Mouse (Mus musculus) left cerebral cortex, adult 8-10 months (tissue): ENCODE results near the gene Olfr1314. TPM values are rescaled to one million over a fixed set of nuclear protein-coding genes. Genes with fewer than 3 reads are reported as not detected.

Experiments
- DNase-seq, 2 experiments: peaks; one replicate each; pipeline ENCODE4 v3.0.0; 2022; ENCODE audit warnings: low spot score in 2 of 2
- total RNA-seq, 4 experiments: library from RNA; stranded (reverse); gene quantifications; 2 replicates each; pipeline ENCODE4 v1.2.4; 2022

Olfr1314 gene
- not detected for total RNA-seq

DNA sequence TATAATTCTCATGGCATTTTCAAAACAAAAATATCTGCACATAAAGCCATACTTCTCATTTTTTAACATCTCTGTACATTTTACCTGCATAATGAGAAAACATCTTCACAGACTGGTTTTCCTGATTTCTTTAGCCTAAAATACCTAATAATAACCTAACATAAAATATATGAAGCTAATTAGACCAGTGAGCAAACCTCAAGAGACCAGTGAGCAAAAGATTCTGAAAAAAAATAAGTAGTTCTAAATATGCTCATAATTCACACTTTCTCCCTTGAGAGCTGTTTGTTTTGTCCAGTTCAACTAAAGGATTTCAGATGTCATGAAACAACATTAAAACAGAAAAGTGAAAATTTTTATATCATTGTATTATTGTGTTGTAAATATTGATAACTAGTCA lies at the start of gene Olfr1314:
Gene Olfr1314, minus strand, starts transcription at position 101 of the 400 bp plus-strand sequence.
- no peak for DNase-seq

DNA sequence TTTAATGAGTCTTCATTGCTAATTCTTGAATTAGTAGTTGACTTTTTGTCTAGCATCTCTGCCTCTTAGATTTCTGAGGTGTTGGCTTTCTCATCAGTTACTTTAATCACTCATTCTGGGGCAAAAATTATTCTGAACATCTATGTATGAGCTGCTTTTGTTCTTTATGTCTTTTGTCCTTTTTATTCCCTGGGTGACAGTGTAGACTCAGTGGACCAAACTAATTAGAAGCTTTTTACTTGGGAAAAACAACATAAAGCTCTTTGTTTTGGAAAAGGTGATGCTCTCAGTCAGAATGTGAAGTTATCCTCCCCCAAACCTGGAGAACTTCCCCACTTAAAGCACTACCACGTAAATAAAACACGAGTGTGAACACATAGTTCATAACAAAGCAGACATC lies 43.4 kb upstream of the Olfr1314 start, which contains the start of gene Olfr1317:
Gene Olfr1317, plus strand, starts transcription at position 301 of the 400 bp plus-strand sequence.
- no peak for DNase-seq

- DNase-seq, result no peak
Measured at GRCm38 (mm10) chr2:112134877-112135276, 38.3 kb upstream of the Olfr1314 start, which contains the start of gene Olfr1316. TSS of gene Olfr1316 (minus strand) at chr2:112134977.

- DNase-seq, result no peak
Measured at GRCm38 (mm10) chr2:112115340-112115739, 18.8 kb upstream of the Olfr1314 start, which contains the start of gene Olfr1315-ps1. TSS of gene Olfr1315-ps1 (minus strand) at chr2:112115440.

GRCm38 (mm10) chr2:112077743-112078142 lies 18.8 kb downstream of the Olfr1314 start, which contains the start of gene Olfr1313:
TSS of gene Olfr1313 (minus strand) at chr2:112077843.
- DNase-seq, result no peak

GRCm38 (mm10) chr2:112050138-112050537 lies 46.4 kb downstream of the Olfr1314 start, which contains the start of gene Olfr1312:
TSS of gene Olfr1312 (minus strand) at chr2:112050238.
- DNase-seq, result no peak

Other genes starting within 250 kb of the Olfr1314 start
- gene Olfr1305, start 219.6 kb downstream of the Olfr1314 start, total RNA-seq, result not detected
- not detected for gene Olfr1306, start 180.5 kb downstream of the Olfr1314 start, total RNA-seq
- under 1 TPM; 0.02 to 0.04 (median 0.03) TPM for gene Olfr1307, start 147.3 kb downstream of the Olfr1314 start, total RNA-seq
- gene Olfr1308, start 131.8 kb downstream of the Olfr1314 start, total RNA-seq, result not detected
- not detected for gene Olfr1309, start 106.5 kb downstream of the Olfr1314 start, total RNA-seq
- gene Olfr1310, start 84.1 kb downstream of the Olfr1314 start, total RNA-seq, result not detected
- not detected for gene Olfr1311, start 72.4 kb downstream of the Olfr1314 start, total RNA-seq
- not detected for gene Olfr1312, start 46.5 kb downstream of the Olfr1314 start, total RNA-seq
- not detected for gene Olfr1313, start 18.9 kb downstream of the Olfr1314 start, total RNA-seq
- gene Olfr1315-ps1, start 18.7 kb upstream of the Olfr1314 start, total RNA-seq, result not detected
- not detected for gene Olfr1316, start 38.2 kb upstream of the Olfr1314 start, total RNA-seq
- gene Olfr1317, start 43.5 kb upstream of the Olfr1314 start, total RNA-seq, result not detected
- gene Olfr1318, start 57.4 kb upstream of the Olfr1314 start, total RNA-seq, result not detected
- gene Lpcat4, start 142.7 kb upstream of the Olfr1314 start, total RNA-seq, result 100 to 1,000 TPM; 153 to 175 (median 161) TPM
- gene Nutm1, start 162.5 kb upstream of the Olfr1314 start, total RNA-seq, result under 1 TPM in 1 of 4 experiments, not detected in 3; 0.09 TPM
- 10 to 100 TPM; 49.0 to 56.9 (median 52.8) TPM for gene Nop10, start 165.1 kb upstream of the Olfr1314 start, total RNA-seq
- 100 to 1,000 TPM; 105 to 127 (median 118) TPM for gene Slc12a6, start 169.0 kb upstream of the Olfr1314 start, total RNA-seq
- 1 to 10 TPM; 1.9 to 4.3 (median 2.9) TPM for gene Gm21985, start 169.5 kb upstream of the Olfr1314 start, total RNA-seq